Mouse (Mus musculus): Measurements from ENCODE around the gene Gins2.

Gene Gins2

DNA sequence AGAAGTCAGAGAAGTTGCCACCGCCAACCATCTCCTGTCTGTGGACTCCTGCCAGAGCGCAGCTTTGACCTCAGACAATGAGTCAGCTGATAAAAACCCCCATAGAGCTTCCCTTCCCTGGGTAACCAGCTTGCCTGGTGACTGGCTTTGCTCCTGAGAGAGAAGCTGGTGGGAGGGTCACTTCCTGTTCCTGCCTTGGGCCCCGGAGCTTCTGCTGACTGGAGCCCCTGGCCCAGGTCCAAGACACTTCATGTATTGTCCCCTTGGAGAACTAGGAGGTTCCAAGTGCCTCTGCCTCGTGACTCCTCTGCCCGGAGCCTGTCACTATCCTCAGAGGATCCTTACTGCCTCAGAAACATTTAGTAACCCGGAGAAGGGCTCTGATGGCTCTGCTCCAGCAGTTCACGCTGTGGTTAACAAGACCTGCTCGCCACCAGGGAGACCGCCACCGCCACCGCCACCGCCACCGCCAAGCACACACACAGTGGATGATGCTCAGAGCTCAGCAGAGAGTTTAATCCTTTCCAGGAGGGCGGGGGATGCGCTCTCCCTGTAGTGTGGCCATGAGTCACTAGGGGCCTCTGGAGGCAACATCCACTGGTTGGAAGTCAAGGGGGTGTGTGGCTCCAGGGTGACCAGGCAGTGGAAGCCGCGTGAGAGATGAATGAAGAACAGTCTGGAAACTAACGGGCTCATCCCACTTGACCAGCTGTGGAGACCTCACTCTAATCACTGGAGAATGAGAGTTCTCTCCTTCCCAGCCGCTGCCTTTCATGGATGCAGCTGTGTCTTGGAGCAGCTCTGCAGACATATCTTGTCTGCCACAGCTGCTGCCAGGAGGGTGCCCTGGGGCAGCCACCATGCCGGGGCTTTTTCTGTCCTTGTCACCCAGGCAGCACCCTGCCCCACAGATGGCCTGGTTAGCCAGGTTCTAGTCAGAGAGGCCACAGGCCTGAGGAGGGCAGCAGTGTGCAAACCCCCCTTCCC lies 25.0 kb downstream of the Gins2 start:
- DNase-seq = peak; percentile 83

DNA sequence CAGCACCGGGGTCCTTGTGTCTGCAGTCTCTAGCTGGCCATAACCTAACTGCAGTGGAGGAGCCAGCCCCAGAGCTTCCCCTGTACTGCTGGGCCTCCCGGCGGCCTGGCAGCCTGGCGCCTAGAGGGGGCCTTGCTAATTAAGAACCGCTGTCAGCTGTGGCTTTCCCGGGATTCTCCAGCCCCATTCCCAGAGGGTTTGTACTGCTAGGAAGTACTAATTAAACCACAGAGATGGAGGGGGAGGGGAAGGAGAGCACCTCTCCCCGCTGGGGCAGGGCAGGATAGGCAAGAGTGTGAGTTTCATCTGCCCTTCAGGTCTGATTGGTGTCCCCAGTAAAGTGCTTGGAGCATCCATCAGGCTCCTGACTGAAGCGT lies 25.8 kb downstream of the Gins2 start:
- no peak for DNase-seq

DNA sequence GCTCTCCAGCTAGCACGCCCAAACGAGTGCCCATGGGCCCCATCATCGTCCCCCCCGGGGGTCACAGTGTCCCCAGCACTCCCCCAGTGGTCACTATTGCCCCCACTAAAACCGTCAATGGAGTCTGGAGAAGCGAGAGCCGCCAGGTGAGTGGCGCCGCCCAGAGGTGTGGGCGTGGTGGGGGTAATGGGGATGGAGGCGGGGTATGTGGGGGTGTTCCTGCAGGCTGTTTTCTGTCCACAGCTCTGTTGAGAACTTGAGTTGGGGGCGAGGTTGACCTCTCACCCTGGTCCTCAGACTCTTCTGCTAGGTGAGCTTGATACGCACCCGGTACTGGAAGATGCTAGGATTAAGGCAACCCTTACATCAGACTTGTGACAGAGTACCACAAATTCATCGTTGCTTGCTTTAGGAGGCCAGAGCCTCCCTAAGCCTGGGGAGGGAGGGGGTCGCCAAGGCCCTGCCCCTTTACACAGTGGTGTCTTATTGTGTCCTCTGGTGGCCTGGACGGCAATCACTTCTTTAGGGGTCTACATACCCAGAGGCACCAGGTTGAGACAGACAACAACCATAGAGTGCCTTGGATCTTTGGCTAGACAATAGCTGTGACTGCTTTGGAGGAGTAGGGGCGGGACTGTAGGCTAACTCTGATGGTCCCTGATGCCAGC lies 26.3 kb downstream of the Gins2 start:
- DNase-seq = no peak

DNA sequence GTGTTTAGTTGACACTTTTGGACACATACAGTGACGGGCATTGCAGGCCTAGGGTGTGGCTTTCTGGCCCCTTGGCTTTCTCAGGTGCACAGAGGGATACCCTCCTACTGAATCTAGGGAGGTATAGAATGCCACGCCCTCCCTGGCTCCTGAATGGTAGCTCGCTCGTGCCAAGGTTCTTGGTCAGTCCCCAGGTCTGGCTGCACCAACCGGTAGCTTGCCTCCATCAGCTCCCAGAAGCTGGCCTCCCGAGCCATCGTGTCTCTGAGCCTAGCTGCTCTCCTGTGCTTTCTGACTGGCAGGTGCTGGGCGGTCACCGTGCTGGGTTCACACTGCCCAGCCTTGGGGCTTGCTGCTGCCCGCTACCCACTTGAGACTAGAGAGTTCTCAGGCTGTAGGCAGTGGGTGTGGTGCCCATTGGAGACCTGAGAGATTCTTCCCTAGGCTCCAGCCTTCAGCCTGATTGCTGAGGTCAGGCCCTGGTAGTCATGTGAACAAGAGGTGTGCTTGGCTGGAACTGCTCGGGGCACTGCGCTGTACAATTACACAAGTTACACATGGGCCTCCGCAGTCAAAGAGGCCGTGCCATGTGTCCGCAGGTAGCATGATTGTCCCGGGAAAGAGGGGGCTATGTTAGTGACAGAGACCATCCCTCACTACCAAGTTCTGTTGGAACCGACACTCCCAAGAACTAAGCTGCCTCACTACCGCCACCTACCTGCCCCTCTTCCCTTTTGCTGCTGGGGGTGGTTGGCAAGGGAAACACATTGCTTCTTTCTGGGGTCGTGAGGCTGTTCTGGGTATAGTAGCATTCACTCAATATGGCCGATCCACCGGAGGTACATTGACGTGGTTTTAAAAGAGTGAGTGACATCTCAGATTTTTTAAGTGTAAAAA lies 27.3 kb downstream of the Gins2 start:
- DNase-seq = peak; percentile 76 to 81

DNA sequence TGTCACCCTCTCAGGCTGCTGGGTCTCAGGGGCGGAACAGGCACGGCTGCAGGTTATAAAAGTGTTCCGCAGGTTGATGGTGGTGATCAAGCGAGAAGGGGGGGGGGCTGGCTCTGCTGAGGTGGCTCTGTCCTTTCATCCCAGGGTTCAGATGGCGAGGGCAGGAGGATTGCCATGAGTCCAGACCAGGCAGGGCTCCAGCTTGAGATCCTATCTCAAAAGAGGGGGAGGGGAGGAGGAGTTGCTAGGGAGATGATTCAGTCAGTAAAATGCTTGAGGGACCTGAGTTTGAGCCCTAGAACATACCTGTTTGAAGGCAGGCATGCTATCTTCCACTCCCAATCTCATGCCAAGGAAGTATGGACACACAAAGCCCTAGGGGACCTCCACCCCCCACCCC lies 28.6 kb downstream of the Gins2 start:
- no peak for DNase-seq

DNA sequence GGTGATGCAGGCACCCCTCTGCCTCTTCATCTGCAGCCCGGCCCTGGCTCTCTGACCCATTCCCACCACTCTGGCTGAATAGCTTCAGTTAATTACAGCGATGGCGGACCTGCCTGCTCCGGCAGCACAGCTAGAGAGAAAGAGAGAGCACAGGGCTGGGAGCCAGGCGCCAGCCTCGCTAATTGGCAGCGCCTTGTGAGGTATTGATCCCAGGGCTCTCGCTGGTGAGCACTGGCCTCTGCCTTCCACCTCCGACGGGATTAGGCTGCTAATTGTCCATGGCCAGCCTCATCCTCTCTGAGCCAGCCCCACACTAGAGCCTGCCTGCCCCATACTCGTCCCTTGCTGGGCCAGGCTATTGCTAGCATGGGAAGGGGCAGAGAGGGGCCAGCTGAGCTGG lies 29.4 kb downstream of the Gins2 start:
- DNase-seq = peak; percentile 72 to 78

DNA sequence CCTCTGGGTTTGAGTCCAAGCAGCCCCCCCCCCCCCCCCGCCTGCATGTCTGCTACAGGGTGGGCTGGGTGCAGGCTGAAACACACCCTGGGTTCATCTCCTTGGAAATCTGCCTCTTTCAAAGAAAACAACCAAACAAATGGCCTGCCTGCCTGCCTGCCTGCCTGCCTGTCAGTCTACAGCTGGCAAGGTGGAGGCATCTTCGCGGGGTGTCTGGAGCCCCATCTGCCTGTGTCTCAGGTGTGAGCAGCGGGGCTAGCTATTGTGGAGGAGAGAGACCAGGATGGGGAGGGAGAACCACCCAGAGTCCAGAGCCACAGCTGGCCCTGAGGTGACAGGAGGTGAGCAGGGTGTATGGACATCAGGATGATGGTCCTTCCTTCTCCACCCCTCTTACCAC lies 30.9 kb downstream of the Gins2 start:
- DNase-seq = peak; percentile 66 to 74

DNA sequence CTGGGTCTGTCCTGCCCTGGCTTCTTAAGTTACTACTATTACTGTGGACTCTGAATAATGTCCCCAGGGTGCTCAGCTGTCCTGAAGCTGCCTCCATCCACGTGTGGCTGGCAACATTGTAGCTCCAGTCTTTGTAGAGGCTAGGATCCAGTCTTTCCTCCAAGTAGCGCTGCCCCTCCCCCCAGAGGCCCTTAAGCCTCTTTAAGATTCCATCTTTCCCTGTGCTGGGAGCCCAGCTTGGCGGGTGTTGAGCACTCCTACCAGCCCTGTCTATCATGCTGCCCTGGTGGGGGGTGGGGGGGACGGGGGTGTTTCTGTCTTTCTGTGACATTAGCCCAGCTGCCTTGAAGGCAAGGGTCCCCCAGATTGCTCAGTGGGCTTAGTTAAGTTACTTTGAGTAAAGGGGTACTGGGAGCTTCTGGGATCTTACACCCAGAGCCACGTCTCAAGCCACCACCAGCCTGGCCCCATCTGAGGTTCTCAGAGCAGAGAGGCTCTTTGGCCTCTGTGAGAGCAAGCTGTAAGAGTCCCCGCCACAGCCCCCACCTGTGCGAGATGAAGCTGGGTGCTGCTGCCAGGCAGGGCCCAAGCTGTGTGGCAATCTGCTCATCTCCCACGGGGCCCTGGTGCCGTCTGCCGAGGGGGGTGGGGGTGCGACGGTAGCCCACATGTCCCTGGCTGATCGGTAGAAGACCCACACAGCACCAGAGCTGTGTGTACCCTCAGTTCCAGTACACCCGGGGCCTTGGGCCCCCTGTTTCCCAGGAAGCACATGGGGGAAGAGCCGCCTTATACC lies 31.7 kb downstream of the Gins2 start:
- peak; percentile 78 to 89 for DNase-seq

DNA sequence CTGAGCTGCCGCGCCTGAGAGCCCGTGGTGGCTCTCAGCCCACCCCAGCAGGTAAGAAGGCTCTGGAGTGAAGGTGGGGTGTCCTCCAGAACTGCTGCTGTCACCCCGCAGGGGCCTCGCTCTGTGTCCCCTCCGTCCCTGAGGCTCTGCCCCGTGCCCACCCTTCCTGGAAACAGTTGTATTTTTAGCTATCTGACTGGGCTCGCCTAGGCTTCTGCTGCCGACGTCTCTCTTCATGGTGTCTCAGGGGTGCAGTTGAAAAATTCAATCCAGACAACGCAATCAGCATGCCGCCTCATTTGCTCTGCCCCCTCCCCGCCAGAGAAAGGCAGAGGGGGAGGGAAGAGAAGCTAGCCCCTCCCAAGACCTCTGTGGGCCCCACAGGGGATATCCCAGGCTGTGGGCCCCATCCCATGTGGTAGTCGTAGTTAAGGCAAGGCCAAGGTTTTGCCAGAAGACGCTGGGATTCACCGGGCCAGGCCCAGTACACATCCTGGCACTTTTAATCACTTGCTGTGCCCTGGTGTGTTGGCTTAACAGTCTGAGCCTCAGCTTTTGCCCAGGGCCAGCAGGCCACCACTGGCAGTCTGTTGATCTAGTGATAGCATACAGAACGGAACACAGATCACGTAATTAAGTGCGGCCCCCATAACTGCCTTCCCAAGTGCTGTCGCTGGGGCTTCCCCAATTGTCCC lies 32.8 kb downstream of the Gins2 start:
- peak in 1 of 2 experiments; percentile 74 for DNase-seq

DNA sequence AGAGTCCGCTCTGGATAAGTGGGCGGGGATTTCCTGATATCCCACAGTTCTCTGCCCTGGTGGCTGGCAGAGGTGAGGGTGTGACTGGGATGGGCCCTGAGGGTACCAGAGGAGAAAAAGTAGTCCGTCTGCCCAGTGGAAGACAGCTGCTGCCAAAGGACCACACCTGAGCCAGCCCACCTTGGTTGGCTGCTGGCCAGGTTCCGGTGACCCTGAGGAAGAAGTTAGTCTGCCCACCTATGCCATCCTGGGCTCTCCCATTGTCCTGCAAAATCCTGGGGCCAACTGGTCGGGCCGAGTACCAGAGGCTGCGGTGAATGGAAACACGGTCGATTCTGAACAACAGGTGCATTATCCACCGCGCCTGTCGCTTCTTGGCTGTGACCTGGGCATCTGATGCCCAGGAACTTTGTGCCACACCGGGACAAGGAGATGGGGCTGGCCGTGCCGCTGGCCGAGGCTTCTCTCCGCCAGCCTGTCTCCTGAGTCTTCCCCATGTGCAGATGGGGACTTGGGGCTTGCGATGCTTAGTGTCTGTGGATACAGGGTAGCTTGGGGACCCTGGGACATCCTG lies 34.6 kb downstream of the Gins2 start:
- DNase-seq = no peak

DNA sequence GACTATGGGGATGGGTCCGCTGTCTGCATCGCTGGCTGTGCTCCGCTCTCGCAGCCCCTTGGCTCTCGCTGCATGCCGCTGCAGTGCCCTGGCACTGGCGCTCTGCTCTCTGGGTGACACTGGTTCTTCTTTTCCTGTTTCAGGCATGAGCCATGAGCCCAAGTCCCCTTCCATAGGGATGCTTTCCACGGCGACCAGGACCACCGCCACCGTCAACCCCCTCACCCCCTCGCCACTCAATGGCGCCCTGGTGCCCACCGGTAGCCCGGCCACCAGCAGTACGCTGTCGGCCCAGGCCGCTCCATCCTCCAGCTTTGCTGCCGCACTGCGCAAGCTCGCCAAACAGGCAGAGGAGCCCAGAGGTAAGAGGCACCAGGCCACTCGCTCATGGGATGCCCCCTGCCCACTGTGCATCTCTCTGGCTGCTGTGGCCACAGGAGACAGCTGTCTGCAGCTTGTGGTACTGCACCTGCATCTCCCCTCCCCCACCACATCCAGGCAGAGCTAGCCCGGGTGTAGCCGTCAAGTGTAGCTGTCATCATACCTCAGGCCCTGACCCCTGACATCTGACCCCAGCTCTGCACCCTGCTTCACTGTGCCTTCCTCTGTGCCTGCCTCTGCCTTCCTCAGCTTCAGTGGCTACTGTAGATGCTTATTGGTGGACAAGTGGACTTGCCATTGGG lies 35.5 kb downstream of the Gins2 start:
- DNase-seq = no peak

DNA sequence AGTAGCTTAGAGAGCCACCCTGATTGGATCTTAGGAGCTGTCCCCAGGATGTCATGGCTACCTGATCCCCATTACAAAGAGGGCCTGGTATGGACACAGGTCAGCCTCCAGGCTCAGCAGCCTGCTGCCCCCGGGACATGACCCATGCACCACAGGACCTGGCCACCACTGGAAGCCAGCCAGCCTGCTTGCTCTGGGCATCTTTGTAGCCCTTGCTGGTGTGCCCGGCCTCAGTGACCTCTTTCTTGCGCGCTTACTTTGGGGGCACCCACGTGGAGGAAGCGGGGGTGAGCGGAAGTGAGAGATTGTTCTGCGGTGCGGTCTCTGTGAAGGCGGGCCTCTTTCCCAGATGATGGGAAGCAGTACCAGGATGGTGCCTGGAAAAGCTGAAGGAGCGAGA lies 36.6 kb downstream of the Gins2 start:
- peak in 1 of 2 experiments; percentile 62 for DNase-seq

DNA sequence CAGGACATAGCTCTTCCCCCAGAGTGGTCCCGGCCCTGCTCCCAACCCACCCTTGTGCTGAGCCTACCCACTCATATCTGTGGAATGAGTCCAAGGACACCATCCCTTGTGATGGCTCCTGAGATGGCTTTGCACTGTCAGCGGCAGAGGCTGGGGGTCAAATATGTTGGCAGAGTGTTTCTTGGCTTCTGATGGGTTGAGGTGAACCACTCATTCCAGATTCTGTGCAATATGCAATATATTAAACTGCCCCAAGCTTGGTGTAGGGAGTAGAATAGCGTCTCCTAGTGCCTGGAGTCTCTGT lies 37.5 kb downstream of the Gins2 start:
- DNase-seq = no peak

DNA sequence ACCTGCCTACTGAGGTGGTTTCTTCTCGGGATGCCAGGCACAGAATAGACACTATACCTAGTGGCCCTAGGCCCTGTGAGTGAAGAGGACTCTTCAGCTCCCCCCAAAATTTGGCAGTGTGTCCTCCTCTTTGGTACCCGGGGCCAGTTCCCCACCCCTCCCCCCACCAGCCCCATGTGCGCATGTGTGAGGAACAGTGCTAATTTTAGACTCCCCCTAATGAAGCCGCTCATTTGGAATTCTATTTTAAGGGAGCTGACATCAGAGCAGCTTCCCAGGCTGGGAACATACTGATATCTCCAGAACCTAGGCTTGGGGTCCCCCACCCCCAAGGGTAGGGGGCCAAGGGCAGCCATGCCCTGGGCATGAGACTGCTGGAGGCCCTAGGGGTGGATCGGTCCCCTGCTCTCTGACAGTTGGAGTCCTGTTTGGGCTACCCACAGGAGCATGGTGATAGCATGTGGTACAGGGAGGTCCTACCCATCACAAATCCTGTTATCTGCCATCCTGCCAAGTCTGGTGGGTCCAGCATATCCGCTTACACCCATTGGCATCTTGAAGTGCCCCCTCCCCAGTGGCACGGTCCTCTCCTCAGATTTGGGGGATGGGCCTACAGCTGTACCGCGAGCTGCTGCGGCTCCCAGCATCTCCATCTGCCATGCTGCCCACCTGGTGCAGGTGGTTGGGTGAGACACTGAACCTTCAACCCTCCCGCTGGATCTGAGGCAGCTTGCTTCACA lies 38.0 kb downstream of the Gins2 start:
- peak; percentile 73 to 75 for DNase-seq

DNA sequence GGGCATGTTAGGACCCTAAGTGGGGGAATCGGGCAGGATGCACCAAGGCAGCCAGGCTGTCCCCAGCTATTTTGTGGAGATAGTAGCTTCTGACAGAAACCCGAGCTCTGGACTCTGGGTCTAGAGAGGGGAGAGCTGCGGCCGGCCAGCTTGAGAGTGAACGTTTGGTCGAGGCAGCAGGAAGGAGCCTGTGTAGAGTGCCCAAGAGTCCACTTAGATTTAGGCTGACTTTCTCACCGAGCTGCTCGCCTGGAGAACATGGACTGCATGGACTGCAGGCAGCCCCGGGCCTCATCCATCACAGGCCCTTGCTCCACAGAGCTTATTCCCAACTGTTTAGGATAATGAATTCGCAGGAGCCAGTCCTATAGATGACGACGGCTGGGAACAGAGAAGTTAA lies 38.7 kb downstream of the Gins2 start:
- DNase-seq = no peak

DNA sequence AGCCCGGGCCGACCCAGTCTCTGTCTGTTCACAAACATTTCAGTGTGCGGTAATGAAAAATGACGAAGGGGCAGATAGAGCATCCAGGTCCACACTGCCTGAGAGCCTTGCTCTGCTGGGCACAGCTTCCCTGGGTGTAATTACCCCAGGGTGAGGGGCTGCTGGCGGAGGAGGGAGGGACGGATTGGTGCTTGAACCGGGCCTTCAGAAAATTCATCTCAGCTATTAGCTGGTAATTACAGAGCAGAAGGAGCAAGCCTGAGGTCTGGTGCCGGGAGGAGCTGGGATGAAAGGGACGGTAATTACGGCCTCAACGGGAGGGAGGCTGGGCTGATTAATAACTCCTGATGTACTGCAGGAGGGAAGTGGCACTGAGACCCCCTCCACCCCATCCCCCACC lies 39.2 kb downstream of the Gins2 start:
- DNase-seq = peak in 1 of 2 experiments; percentile 54

DNA sequence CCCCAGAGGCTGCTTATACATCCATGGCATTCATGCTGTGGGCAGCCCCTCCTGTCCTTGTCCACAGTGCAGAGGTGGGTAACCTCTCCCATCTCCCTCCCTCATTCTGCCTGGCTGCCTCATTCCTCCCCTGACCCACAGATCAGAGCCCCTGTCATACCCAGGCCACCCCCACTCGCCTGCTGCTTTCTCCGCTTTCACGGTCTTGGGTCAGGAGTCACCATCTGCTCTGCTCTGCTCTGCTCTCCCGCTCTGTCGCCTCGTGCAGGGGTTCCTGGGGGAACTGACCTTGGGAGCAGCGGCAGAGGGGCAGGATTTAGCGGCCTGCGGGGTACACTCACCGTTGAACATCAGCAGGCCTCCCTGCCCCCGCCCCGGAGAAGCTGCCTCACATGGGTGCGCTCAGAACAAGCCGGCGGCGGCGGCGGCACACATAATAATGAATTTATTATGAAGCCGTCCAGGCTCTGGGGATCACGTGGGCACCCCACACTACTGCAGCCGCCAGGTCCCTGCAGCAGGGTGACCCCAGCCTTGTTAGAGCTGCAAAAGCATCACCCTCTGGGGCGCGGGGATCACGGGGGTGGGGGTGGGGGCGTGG lies 39.7 kb downstream of the Gins2 start:
- peak; percentile 68 to 76 for DNase-seq

DNA sequence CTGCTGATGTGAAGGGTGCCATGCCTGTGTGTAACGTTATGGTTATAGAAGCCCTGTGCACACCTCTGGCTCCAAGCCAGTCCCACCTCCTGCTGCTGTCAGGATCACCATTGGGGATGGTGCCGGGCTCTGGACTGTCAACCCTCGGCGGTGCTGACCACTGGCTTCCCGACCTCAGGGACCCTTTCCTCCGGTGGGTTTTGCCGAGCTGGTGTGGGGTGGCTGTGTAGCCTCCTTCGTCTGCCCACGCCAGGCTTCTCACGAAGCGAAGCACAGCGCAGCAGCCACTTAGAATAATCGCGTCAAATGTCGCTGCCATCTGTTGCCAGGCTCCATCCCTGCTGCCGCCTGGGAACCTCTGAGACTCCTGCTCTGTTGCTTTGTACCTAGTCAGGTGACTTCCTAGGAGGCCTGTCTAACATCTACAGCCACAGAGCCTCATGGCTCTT lies 40.8 kb downstream of the Gins2 start:
- peak; percentile 68 to 74 for DNase-seq

DNA sequence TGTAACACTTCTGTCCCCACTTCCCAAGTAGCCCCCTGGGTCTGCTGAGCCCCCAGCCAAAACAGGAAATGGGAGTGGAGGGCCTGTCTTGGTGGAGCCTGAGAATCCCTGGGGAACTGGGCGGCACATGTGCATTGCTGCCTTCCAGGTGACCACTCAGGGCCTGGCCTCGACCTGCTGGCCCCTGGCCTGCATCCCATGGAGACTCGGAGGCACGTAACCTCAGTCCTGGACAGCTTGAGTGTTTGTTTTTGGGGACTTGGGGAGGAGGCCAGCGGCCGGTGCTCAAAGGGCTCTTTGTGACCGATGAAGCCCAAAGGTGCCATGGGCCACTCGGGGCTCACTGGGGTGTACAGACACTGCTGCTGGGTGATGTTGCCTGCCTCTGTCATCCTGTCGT lies 41.5 kb downstream of the Gins2 start:
- peak in 1 of 2 experiments; percentile 49 for DNase-seq
